Mouse (Mus musculus) bone marrow macrophage, adult 2 months (primary cell): ENCODE results near the gene Gpx3.

Experiments used
- CTCF ChIP-seq: IDR thresholded peaks from 2 replicates; pipeline ENCODE4 v1.5.1; 2012; ENCODE audit warnings: low read depth, mild to moderate bottlenecking, low read length, moderate library complexity
- POLR2A ChIP-seq: IDR thresholded peaks from 2 replicates; pipeline ENCODE4 v1.6.1; 2012; ENCODE audit warnings: mild to moderate bottlenecking, low read depth, low read length, borderline replicate concordance

DNA sequence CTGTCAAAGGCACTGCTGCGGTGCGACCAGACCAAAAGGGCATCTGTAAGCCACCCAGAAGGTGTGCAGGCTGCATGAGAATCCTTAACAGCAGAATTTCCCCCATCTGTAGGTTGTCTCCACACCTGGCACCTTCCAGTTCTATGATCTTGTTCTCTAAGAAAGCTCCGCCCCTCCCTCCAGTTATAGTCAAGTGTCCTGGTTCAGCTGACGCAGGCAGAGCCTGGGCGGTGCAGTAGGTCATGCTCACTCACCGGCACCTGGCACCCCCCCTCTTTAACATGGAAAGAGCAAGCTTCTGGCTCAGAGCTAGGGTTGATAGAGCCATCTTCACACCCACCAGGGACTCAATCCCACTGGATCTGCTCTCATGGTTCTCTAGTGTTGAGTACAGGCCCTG lies 27.0 kb downstream of the Gpx3 start:
- TF ChIP-seq CTCF: no peak
- no peak for TF ChIP-seq POLR2A
